Mouse (Mus musculus) hindlimb bud, embryonic 11.5 days (tissue): ENCODE data around the gene Fam124a.
"Not testable (repeated sequence)": the region's sequence is repeated elsewhere in the genome, so short reads cannot be mapped to it uniquely, and the experiment has no call there.

Experiments
- DNase-seq: peaks from one replicate; pipeline ENCODE4 v3.0.0-alpha.2; 2012; ENCODE audit warnings: low read depth, low spot score; ENCODE audit errors: extremely low spot score

The Fam124a gene

DNA sequence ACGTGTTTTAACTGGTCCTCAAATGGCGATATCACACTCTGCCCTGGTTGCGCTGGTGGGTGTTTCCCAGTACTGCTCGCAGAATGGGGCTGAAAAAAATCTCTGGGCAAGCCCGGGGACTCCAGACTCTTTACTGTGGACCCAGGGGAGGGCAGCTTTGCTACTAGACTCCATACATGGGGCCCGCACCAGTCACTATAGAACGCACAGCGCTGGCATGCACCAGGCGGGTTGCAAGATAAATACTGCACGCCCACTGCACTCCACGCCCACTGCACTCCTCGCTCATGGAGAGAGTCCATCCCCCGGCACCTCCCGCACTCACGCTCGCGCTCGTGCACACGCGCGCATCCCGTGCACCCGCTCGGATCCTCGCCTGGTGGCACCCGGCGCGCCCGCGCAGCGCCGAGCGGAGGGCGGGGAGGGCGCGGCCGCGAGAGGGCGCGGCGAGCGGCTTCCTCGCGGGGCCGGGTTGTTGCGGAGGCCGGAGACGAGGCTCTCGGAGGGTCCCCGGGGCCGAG lies at the start of gene Fam124a:
Fam124a (plus strand) TSS at position 429 of the 521 bp plus-strand sequence.
- DNase-seq, result no peak

DNA sequence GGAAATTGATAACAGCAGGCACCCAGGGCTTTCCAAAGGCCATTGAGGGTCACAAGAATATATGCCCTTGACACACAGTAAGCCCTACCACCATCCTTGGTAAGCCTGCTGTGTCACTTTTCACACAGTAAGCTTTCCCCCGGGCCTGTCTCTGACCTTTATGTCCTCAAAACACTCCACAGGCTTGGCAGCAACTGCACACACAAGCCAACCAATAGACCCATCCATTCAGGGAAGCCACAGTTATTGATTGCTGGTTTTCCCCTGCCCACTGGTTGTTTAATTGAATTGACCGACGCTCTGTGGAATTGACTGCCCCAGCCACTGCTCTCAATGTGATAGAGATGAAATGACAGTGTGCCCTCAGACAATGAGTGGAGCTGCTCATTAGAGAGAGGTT lies 49.3 kb upstream of the Fam124a start:
- no peak for DNase-seq

DNA sequence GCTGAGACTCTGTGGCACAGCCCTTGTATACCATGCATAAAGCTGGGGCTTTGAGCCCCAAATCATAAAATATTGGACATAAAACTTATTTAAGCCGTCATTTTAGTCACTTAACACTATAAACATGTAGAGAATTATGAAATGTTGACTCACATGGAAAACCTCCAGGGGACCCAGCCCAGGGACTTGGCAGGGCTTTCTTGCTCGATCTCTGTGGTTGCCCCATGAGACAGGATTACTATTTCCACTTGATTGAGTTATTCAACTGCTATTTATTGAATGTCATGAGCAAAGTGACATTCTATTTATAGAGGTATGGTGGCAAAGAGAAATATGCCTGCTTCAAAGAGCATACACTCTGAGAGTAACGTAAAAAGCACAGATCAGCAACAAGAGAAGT lies 46.2 kb upstream of the Fam124a start:
- no peak for DNase-seq

DNA sequence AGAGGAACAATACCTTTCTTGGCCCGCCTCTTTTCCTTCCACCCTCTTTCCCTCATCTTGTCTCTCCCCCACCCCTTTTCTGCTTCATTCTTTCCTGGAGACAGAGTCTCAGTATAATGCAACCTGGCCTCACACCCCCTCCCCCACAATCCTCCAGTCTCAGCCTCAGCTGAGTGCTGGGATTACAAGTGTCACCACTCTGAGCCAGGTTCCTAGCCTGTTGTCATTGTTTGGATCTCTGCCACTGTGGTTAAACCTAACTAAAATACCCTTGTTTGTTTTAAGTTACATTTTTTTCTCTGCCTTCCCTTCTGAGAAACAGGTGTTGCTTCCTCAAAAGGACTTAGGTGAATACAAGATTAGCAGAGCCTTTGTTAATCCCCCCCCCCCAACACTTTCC lies 42.7 kb upstream of the Fam124a start:
- DNase-seq, result no peak

DNA sequence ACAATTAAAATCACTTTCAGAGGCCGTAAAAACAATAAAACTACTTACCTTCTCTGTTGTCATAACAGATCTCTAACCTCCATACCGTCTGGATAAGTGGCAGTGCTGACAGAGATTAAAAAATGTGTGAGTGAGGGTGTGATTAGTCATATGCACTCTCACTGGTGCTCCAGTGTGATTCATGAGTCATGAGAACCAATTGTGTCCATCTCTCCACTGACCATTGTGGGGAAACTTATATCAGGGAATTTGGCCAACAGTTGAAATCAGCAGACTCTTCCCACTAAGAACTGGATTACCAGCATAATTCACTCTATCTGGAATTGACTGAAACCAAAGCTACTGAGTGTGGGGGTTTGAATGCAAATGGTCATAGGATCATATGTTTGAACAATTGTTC lies 24.6 kb upstream of the Fam124a start:
- DNase-seq, result no peak

DNA sequence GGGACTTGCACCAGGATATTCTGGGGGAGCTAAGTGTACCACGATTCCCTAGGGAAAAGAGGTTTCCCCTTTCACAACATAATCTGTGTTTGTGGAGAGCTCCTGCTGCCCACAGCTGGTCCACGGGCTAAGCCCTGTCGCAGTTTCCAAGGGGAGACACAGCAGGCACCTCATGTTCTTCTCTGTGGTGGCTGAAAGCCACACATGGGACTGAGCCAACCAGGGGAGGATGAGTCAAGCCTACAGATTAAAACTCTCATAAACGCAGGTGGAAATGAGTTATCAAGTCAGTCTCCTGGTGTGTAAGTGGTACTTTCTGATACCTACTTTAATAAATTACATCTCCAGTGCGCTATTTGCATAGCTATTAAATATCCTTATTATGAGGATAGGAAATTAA lies 19.4 kb upstream of the Fam124a start:
- DNase-seq, result no peak

DNA sequence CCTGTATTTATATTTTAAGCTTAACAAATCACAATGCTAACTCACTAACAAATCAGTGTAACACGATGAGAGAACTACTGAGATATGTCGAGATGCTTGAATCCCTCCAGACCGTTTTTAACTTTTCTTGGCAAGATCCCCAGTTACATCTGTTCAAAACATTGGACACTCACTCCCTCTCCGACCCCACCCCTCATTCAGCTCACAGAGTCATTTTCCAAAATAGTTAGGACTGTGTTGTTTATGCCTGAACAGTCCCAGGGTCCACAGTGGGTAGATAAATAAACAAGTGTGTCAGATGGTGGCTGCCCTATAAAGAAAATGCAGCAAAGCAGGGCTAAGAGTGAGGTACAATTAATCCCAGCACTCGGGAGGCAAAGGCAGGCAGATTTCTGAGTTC lies 18.5 kb upstream of the Fam124a start:
- DNase-seq, result no peak

DNA sequence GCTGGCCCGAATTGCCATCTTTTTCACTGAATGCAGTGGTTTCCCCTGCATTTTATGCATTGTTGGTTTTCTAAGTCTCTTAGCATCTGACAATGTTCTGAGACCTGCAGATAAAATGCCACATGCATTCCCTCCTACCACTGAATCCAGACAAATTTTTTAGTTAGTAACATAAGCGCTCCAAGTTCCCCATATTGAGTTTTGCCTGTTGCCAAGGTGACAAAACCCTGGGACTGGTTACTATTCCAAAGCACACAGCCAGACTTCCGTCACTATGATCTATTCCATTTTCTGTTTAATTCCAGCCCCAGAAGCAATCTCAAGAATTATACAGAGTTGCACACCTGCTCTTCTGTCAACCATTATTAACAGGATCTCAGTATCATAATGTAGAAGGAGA lies 15.7 kb upstream of the Fam124a start:
- no peak for DNase-seq

DNA sequence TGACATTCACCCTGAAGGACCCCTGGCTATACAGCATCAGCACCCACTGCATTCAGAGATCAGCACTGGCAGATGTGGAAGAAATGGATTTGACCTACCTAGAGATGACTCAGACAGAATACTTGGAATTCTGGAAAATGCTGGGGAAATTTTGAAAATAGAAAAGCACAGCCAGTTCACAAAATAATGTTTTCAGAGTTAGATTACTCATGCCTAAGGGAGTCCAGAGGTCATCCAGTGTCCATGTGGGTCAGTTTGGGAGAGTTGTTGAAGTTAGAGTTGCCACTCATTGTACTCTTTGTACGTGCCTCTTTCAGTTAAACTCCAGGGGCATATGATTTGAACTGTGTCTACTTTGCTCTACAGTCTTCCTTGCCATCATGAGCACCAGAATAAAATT lies 13.8 kb upstream of the Fam124a start:
- DNase-seq, result no peak

DNA sequence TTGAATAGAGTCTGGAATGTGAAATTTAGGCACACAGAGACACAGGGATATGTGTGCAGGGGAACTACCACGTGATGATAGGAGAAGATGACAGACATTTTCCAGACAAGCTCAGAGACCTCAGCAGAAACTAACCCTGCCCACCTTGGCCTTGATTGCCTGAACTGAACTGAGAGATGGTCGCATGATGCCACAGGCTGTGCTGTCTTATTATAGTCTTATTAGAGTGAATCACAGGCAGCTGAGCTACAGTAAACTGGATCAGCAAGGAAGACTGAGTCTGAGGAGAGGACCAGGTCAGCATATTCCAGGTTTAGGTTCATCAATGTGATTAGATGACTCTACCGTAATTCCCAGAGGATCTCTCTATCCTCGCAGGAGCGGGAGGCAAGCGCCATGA lies 9.2 kb upstream of the Fam124a start:
- DNase-seq, result no peak

DNA sequence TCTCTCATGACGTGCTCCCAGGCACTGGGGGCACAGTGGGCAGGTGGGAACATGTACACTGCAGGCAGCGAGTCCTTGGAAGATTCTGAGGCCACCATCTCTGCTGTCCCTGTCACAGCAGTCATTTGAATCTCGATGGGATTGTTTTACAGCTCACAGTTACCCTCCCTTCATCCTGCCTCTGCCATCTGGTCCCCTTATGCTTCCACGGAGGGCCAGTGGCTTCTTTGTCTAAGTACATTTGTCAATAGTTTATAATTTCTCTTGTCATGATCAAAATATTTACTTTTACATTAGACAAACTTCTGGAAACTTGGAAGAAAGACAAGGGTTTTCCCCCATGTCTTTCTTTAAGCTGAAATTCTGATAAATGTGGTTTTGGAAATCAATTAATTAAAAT lies 8.8 kb upstream of the Fam124a start:
- no peak for DNase-seq

DNA sequence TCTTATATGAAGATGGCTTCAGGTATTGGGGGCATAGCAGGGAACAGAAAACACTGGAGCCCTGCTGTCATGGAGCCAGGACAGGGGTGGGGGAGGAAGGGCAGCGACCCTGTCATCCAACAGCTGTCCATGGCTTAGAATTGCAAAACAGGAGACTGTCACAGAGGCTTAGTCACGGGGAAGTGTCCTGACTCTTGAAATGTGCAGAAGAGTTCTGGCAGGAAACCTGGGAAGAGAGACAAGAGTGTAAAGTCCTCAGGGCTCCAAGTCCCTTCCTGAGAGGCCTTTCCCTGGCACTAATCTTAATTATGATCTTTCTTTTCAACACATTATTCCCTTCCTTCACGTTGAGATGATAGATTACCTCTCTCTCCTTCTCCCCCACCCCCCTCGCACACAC lies 5.4 kb upstream of the Fam124a start:
- no peak for DNase-seq

DNA sequence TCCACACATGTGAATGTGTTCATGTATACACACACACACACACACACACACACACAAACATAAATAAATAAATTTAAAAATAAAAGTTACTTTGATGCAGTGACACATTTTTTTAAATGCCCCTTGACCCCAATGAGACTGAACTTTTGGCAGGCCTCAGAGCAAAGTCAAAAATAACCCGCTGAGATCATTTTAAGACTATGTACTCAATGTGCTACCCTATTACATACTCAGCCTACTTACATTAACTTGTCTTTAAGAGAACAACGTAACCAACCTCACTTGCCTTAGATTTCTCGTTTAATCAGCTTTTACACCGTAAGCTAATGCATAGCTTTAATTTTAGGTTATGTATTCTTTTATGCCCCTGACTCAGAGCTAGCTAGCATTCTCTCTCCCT lies 2.8 kb upstream of the Fam124a start:
- no peak for DNase-seq

DNA sequence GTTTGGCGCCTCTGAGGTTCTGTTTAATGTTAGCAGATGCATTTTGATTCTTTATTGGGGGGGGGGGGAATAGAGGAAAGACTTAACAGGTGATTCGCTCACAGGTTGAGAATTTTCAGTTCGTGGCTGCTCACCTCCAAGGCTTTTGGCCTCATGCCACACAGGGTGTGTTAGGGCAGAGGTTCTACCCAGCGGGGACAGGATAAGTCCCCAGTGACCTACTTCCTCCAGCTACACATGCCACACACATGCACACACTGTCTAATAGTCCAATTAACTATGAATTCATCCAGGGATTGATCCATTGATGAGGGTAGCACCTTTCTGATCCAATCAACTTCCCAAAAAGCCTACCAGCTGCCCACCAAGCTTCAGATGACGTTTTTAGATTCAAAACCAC lies 1.8 kb upstream of the Fam124a start:
- DNase-seq, result no peak

DNA sequence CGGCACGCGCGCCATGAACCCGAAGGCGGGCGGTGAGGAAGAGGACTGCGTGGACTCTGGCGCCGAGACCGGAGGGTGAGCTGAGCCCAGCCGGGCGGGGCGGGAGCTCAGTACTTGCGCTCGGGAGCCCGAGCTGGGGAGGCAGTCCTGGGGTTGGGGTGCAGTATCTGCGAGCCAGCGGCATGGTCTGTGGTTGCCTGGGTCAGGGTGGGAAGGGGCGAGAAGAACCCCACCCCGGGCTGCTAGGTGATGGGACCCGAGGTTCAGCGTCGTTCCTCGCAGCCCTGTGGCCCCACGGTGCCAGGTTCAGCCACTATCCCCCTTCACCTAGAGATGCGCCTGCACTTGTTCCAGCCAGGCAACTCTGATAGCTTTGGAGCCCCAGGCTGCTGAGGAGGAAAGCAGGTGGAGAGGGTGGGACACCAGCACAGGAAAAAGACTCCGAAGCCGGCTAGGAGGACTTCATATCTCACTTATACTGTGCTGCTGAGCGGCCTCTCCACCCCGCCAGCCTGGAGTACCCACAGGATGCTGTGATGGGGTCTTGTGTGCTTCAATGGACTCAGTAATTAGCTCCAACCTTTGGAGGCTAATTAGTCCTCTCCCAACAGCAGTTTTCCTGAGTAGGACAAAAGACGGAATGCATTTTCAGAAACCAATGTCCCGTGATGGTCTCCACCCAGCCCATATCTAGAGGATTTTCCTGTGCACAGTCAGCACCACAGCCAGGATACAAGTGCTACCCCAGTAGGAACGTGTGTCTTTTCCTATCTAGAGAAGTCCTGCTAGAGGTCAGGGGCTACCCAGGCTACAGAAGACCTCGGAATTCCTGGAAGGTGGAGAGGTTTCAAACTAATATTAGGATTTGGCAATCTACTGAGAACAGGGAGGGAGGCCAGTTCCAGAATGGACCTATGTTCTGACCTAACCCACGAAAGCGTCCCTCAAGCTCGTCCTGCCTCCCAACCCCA lies 588 bp downstream of the Fam124a start:
- DNase-seq, result no peak

DNA sequence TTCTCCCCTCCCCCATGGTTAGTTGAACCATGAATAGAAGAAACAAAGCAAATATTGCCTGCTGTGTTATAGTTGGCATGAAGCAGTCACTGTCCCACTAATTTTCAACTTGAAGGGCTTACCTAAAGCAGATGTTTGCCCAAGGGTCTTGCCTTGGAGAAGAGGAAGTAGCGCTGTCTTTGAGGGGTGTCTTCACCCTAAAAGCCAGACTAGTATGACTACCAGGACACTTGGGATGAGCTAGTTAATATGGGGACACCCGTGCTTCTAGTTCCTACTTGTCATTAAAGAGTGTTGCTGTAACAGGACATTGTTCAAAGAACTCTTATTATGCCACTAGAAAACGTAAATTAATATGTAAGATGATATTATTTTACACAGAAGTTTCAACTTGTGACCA lies 1.6 kb downstream of the Fam124a start:
- DNase-seq, result no peak

DNA sequence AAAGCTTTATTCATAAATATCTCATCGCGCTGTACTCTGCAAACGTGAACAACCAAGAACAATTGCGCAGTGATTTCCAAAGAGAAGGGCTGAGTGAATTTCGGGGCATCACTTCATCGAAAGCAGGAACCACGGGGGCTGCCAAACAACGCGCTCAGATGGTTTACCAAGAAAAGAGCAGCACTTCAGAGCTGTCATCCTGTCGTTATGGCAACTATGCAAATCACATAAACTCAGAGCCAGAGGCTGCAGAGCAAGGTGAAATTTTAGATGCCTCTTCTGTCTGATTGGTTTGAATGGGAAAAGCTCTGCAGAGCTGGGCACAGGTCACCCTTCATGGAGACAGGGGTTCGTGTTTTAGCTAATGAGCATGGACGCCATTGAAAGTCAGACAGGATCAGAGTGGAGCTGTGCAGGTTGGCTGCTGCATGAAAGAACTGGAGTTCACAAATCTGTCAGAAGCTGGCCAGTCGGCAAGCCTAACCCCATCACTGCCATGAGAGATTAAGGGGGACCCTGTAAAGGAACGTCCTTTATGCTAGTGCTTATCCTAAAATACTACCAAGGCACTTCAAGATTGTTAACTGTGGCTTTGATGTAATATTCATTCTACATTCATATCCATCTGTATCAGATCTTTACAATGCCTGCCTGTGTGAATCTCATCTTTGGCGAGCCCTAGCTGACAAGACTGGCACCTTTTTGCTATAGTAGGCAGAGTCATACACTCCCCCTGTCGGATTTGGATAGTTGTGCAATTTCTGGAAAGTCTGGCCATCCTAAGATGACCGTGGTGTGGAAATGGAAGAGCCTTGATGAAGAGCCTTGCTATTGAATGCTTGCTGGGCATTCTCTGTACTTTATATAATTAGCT lies 6.6 kb downstream of the Fam124a start:
- no peak for DNase-seq

DNA sequence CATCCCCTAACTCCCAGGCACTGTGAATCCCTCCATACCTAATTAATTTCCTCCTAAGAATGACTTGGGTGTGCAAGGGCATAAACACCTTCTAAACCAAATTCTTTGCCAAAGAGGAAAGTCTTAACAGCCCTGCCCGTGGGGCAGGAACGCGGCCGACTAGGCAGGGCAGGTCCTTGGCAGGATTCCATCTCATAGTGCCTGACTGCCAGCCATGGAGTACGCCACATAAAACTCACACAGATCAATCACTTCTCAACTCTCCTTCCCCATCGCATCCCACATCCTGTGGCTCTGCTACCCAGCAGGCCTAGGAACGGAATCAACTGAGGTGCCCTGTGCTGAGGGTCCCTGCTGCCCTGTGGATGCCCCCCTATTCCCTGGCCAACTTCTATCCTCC lies 8.1 kb downstream of the Fam124a start:
- no peak for DNase-seq

DNA sequence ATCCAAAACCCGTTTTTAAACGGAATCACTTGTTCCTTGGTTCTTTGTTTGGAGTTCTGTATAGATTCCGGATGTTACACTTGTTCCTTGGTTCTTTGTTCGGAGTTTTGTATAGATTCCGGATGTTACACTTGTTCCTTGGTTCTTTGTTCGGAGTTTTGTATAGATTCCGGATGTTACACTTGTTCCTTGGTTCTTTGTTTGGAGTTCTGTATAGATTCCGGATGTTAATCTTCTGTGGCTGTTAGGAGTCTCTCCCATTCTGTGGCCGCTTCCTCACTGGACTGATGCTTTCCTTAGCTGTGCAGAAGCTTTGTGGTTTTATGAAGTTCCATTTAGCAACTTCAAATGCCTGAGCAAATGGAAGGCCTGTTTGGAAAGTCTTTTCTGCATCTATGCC lies 11.3 kb downstream of the Fam124a start, which contains the start of gene Gm4131:
Gm4131 (minus strand) TSS at position 101 of the 400 bp plus-strand sequence.
- not testable (repeated sequence) for DNase-seq

DNA sequence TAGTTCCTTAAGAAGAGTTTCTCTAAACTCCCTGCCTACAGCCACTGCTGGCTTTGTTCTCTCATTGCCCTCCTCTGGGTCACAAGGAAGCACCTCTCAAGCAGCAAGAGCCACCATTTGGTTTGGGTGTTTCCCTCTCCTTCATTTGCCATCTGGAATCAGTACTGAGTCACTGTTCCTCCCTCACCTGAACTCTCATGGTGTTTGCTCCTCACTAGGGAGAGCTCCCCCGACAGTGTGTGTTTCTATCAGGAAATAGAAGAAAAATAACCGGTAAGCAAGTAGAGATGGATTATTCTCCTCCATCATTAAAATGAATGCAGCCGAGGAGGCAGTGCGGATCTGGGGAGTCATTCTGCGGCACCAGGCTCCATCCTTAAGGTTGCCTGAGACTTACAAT lies 13.9 kb downstream of the Fam124a start:
- DNase-seq, result no peak

DNA sequence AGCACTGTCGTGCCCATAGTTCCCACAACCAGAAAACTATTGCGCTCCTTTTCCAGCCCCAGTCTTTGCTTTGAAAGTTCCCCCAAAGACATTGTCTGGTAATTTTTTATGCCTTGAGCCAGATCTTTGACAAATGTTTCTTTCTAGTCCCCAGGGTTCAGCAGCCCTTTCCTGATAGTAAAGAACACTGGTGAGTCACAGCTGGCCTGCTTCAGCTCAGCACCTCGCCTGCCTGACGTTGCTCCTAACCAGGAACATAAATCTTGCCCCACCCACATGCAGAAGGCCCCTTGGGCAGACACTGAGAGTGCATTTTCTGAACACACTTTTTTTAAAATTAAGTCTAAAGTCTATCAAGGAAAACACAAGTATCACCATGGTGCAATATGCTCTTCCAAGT lies 14.8 kb downstream of the Fam124a start:
- DNase-seq, result no peak

DNA sequence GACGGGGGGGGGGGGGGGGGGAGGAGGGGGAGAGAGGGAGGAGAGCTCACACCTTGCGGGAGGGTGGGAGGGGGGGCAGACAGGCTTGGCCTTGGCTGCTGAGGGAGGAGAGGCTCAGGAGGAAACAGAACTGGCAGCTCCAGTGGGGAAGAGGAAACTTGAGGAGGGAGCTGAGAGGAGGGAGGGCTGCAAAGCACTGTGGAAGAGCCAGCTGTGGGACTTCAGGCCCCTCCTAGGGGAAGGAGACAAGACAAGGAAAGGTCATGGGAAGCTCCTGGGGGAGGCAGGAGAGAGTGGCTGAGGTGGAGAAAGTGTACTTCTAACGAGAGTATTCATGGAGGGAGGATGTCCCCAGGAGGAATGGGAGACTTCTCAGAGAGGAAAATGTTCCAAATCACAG lies 17.9 kb downstream of the Fam124a start:
- no peak for DNase-seq
